In the genomic region with DNA sequence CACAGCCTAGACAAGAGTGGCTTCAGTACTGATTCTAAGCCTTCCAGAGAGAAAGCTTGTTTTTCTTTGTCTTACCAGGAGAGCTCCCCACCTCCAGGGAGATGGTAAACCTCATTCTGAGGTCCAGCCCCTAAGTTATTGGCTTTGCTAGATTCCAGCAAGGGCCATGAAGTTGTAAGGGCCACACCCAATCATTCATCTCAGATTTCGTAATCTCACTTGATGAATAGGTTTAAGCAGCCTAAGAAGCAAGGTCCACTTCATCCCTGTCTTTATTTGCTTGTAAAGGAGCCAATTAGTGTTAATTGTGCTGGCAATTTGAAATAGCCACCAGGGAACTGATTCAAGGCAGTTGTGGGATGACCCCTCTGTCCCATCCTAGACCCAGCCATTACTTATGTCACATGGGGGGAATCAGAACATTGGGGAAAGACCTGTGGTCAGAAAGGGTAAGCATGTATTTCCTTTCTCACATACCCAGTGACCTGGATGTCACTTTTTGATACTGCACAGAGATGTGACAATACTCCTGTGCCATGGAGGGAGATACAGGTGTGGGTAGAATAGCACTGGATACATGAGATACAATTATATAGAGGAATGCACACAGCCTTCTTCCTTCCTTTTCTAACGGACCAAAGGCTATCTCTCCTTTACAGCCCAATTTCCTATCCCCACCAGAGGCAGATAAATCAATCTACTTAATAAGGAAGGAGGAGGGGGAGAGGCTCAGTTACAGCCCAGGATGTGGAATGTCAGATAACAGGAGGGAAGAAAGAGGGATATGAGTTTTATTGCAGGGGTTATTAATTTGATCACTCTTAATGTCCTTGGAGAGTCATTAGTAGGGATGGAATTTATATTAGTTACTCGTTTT, we compare ENCODE assay signal across 8 mouse cellular contexts. TPM values are rescaled to one million over a fixed set of nuclear protein-coding genes. Genes with fewer than 3 reads are reported as not detected.
DNase-seq lines count a peak whose midpoint lies in the region; ATAC-seq and TF ChIP-seq lines count a peak whose summit lies in the region.

No protein-coding gene starts in this region.

- ATAC-seq in hindbrain, embryonic 12.5 days (ENCODE audit: low FRiP score): no peak
- peak; percentile 16; the same call in 1 of the 2 replicates for ATAC-seq in G1E (ENCODE audit: extremely low read depth, insufficient number of reproducible peaks, low FRiP score, poor library complexity, severe bottlenecking)
- ATAC-seq in forebrain, embryonic 14.5 days: no peak
- ATAC-seq in liver, embryonic 16.5 days (ENCODE audit: low read depth): no peak
- no peak for ATAC-seq in erythroid progenitor cell, adult 5-6 weeks (replicated peaks; ENCODE audit: low FRiP score, poor library complexity, severe bottlenecking)

- no peaks in the 10 kb centered on the region for H3K9me3 ChIP-seq in hindbrain, embryonic 10.5 days
- H3K9me3 ChIP-seq in hindbrain, embryonic 12.5 days (replicated peaks): no peaks in the 10 kb centered on the region
- H3K9me3 ChIP-seq in G1E (replicated peaks): no peaks in the 10 kb centered on the region
- no peaks in the 10 kb centered on the region for H3K9me3 ChIP-seq in forebrain, embryonic 14.5 days (replicated peaks; ENCODE audit: control insufficient read depth, low read length)
- H3K9me3 ChIP-seq in liver, embryonic 16.5 days (replicated peaks; ENCODE audit: control insufficient read depth, low read length): no peaks in the 10 kb centered on the region

- H3K36me3 ChIP-seq in hindbrain, embryonic 10.5 days: no peaks in the 10 kb centered on the region
- no peaks in the 10 kb centered on the region for H3K36me3 ChIP-seq in hindbrain, embryonic 12.5 days
- H3K36me3 ChIP-seq in G1E (replicated peaks): peaks cover 7% of the 10 kb centered on the region
- H3K36me3 ChIP-seq in forebrain, embryonic 14.5 days (ENCODE audit: control insufficient read depth, insufficient read depth, low read length): no peaks in the 10 kb centered on the region
- no peaks in the 10 kb centered on the region for H3K36me3 ChIP-seq in liver, embryonic 16.5 days (ENCODE audit: control insufficient read depth, insufficient read depth)

- peak overlapping the region; percentile 96 for H3K27ac ChIP-seq in hindbrain, embryonic 10.5 days
- no peak overlapping the region for H3K27ac ChIP-seq in hindbrain, embryonic 12.5 days
- H3K27ac ChIP-seq in forebrain, embryonic 14.5 days (ENCODE audit: low read depth, low read length): no peak overlapping the region
- H3K27ac ChIP-seq in liver, embryonic 16.5 days (ENCODE audit: low read length): no peak overlapping the region

- TF ChIP-seq CTCF in G1E (IDR thresholded peaks at IDR 0.05; ENCODE audit: low read depth, low read length): no peak

- no peaks in the 10 kb centered on the region for H3K27me3 ChIP-seq in hindbrain, embryonic 10.5 days (ENCODE audit: insufficient read depth, poor library complexity, severe bottlenecking)
- H3K27me3 ChIP-seq in hindbrain, embryonic 12.5 days: no peaks in the 10 kb centered on the region
- no peaks in the 10 kb centered on the region for H3K27me3 ChIP-seq in G1E (ENCODE audit: insufficient read depth, low read length)
- H3K27me3 ChIP-seq in forebrain, embryonic 14.5 days (replicated peaks; ENCODE audit: control insufficient read depth, insufficient read depth, low read length): no peaks in the 10 kb centered on the region
- no peaks in the 10 kb centered on the region for H3K27me3 ChIP-seq in liver, embryonic 16.5 days (ENCODE audit: control insufficient read depth, insufficient read depth, low read depth, low read length)

- no peak overlapping the region for H3K9ac ChIP-seq in hindbrain, embryonic 12.5 days
- no peak overlapping the region for H3K9ac ChIP-seq in forebrain, embryonic 14.5 days (ENCODE audit: low read length)
- H3K9ac ChIP-seq in liver, embryonic 16.5 days (ENCODE audit: low read depth, low read length): no peak overlapping the region

- 59% methylated on average over 3 of the region's 3 CpGs for WGBS in hindbrain, embryonic 10.5 days
- 61% methylated on average over 3 of the region's 3 CpGs for WGBS in hindbrain, embryonic 12.5 days
- 43% methylated on average over 3 of the region's 3 CpGs for WGBS in forebrain, embryonic 14.5 days
- WGBS in liver, embryonic 16.5 days (ENCODE audit: insufficient replicate concordance): 14% methylated on average over 3 of the region's 3 CpGs

- peak overlapping the region; percentile 86 for H3K4me3 ChIP-seq in hindbrain, embryonic 10.5 days
- H3K4me3 ChIP-seq in hindbrain, embryonic 12.5 days: no peak overlapping the region
- no peak overlapping the region; the same call in 1 of the 2 replicates for H3K4me3 ChIP-seq in G1E (ENCODE audit: low read depth, low read length)
- H3K4me3 ChIP-seq in forebrain, embryonic 14.5 days (ENCODE audit: low read depth, low read length): peak overlapping the region; percentile 95; the same call in 1 of the 2 replicates
- H3K4me3 ChIP-seq in liver, embryonic 16.5 days (ENCODE audit: low read depth, low read length): no peak overlapping the region; the same call in 1 of the 2 replicates

- H3K4me1 ChIP-seq in hindbrain, embryonic 10.5 days (replicated peaks): peaks cover 45% of the 10 kb centered on the region
- peaks cover 41% of the 10 kb centered on the region for H3K4me1 ChIP-seq in hindbrain, embryonic 12.5 days
- peaks cover 69% of the 10 kb centered on the region for H3K4me1 ChIP-seq in G1E (ENCODE audit: insufficient read depth, low read depth, low read length)
- peaks cover 29% of the 10 kb centered on the region for H3K4me1 ChIP-seq in forebrain, embryonic 14.5 days (ENCODE audit: control insufficient read depth, insufficient read depth, low read length)
- H3K4me1 ChIP-seq in liver, embryonic 16.5 days (ENCODE audit: control insufficient read depth, low read depth, low read length): peaks cover 33% of the 10 kb centered on the region

- DNase-seq in hindbrain, embryonic 10.5 days (ENCODE audit: low spot score): no peak
- no peak for DNase-seq in G1E (ENCODE audit: low spot score)
- DNase-seq in forebrain, embryonic 14.5 days (ENCODE audit: low spot score): no peak
- DNase-seq in layer of hippocampus, postnatal 10 days (ENCODE audit: low spot score in 2 of 2): no peak
- DNase-seq in natural killer cell, adult 2 months (ENCODE audit: low spot score in 2 of 2): no peak

- H3K4me2 ChIP-seq in hindbrain, embryonic 12.5 days (replicated peaks): no peak overlapping the region; the same call in 1 of the 2 replicates
- peak overlapping the region; percentile 80 for H3K4me2 ChIP-seq in forebrain, embryonic 14.5 days (ENCODE audit: low read length)
- H3K4me2 ChIP-seq in liver, embryonic 16.5 days (ENCODE audit: low read depth, low read length): peak overlapping the region; percentile 91

RNA-seq across cellular contexts. Expression of gene Pafah1b2, which starts 1.2 kb away (rescaled TPM):
- polyA plus RNA-seq in hindbrain, embryonic 10.5 days (2016; fragmentation: Nextera tagmentation; extraction: Ambion mirVana): 275 and 282 TPM in 2 replicates
- 290 and 303 TPM in 2 replicates for polyA plus RNA-seq in hindbrain, embryonic 12.5 days (2016; fragmentation: Nextera tagmentation; extraction: Ambion mirVana)
- total RNA-seq in G1E (2014; fragmentation: Nextera tagmentation) (61.1 and 65.5 TPM in 2 replicates), G1E (2017) (96.7 and 134 TPM in 2 replicates)
- polyA plus RNA-seq in G1E (2012): 126 and 154 TPM in 2 replicates
- polyA plus RNA-seq in forebrain, embryonic 14.5 days (2014; fragmentation: Nextera tagmentation; extraction: Ambion mirVana): 314 and 359 TPM in 2 replicates
- polyA plus RNA-seq in liver, embryonic 16.5 days (2015; fragmentation: Nextera tagmentation; extraction: Ambion mirVana): 57.6 and 63.3 TPM in 2 replicates
- 29.3 and 31.4 TPM in 2 replicates for total RNA-seq in erythroid progenitor cell, adult 5-6 weeks (2015; ENCODE audit: low replicate concordance)
- 52.9 and 68.6 TPM in 2 replicates for total RNA-seq in erythroid progenitor cell, adult 5-6 weeks (2017; ENCODE audit: low replicate concordance)
- 100 to 1,000 TPM; 245 to 256 TPM for total RNA-seq in layer of hippocampus, postnatal 10 days (2021)

RNA-seq across cellular contexts. Expression of gene Sik3, which starts 1.3 kb away (rescaled TPM):
- polyA plus RNA-seq in hindbrain, embryonic 10.5 days (2016; fragmentation: Nextera tagmentation; extraction: Ambion mirVana): 6.1 and 7.1 TPM in 2 replicates
- polyA plus RNA-seq in hindbrain, embryonic 12.5 days (2016; fragmentation: Nextera tagmentation; extraction: Ambion mirVana): 13.9 and 14.7 TPM in 2 replicates
- total RNA-seq in G1E (2014; fragmentation: Nextera tagmentation) (99.0 and 111 TPM in 2 replicates), G1E (2017) (30.1 and 30.5 TPM in 2 replicates)
- polyA plus RNA-seq in G1E (2012): 41.8 and 49.1 TPM in 2 replicates
- polyA plus RNA-seq in forebrain, embryonic 14.5 days (2014; fragmentation: Nextera tagmentation; extraction: Ambion mirVana): 5.0 and 5.7 TPM in 2 replicates
- polyA plus RNA-seq in liver, embryonic 16.5 days (2015; fragmentation: Nextera tagmentation; extraction: Ambion mirVana): 1.6 and 1.7 TPM in 2 replicates
- total RNA-seq in erythroid progenitor cell, adult 5-6 weeks (2015; ENCODE audit: low replicate concordance): 4.6 and 6.5 TPM in 2 replicates
- 1.4 and 11.6 TPM in 2 replicates for total RNA-seq in erythroid progenitor cell, adult 5-6 weeks (2017; ENCODE audit: low replicate concordance)
- total RNA-seq in layer of hippocampus, postnatal 10 days (2021): 10 to 100 TPM; 83.8 to 85.0 TPM

RNA-seq across cellular contexts. Expression of gene Sidt2, which starts 56.3 kb away (rescaled TPM):
- polyA plus RNA-seq in hindbrain, embryonic 10.5 days (2016; fragmentation: Nextera tagmentation; extraction: Ambion mirVana): 26.3 and 28.3 TPM in 2 replicates
- polyA plus RNA-seq in hindbrain, embryonic 12.5 days (2016; fragmentation: Nextera tagmentation; extraction: Ambion mirVana): 43.2 and 46.4 TPM in 2 replicates
- total RNA-seq in G1E (2014; fragmentation: Nextera tagmentation): 54.4 and 78.3 TPM in 2 replicates
- total RNA-seq in G1E (2017): 14.6 and 17.7 TPM in 2 replicates
- polyA plus RNA-seq in G1E (2012): 25.7 and 26.4 TPM in 2 replicates
- 24.5 and 30.9 TPM in 2 replicates for polyA plus RNA-seq in forebrain, embryonic 14.5 days (2014; fragmentation: Nextera tagmentation; extraction: Ambion mirVana)
- 18.5 and 20.5 TPM in 2 replicates for polyA plus RNA-seq in liver, embryonic 16.5 days (2015; fragmentation: Nextera tagmentation; extraction: Ambion mirVana)
- total RNA-seq in erythroid progenitor cell, adult 5-6 weeks (2015; ENCODE audit: low replicate concordance): 16.3 and 20.5 TPM in 2 replicates
- 17.2 and 22.2 TPM in 2 replicates for total RNA-seq in erythroid progenitor cell, adult 5-6 weeks (2017; ENCODE audit: low replicate concordance)
- total RNA-seq in layer of hippocampus, postnatal 10 days (2021): 100 to 1,000 TPM; 113 to 114 TPM

Comparison
In these comparisons a context has a peak if more than half of its experiments do, and no peak if none do; other contexts are left out.
1. H3K4me3 ChIP-seq: peak in hindbrain, embryonic 10.5 days (single experiment) and forebrain, embryonic 14.5 days (single experiment); none in hindbrain, embryonic 12.5 days (single experiment), G1E (single experiment) and liver, embryonic 16.5 days (single experiment).